Mouse (Mus musculus) cerebellum, adult 11 months (tissue): ENCODE data around the gene Ppp1r26.

ENCODE experiments used
- DNase-seq: peaks from one replicate; pipeline ENCODE4 v3.0.0; 2022

Ppp1r26 gene

DNA sequence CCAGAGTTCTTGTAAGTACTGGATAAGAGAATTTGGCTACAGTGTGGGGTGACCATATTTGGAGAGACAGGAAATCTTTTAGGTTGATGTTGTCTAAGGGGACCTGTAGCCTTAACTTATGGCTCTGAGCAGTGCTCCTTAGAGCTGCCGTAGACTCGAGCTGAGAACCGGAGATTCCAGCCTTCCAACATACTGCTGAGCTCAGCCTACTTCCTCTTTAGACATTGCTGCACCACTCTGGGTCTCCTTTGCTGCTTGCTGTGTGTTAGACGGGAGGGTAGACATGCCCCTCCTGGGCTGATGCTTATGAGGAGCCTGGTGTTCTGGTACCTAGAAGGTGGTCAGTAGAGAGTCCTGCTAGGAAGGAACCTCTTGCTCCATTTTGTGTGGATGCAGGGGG is 51.8 kb downstream of the Ppp1r26 start:
- DNase-seq = no peak

- DNase-seq = no peak
These were observed 56.4 kb downstream of the Ppp1r26 start for GRCm38 (mm10) chr2:28502987-28503386.

DNA sequence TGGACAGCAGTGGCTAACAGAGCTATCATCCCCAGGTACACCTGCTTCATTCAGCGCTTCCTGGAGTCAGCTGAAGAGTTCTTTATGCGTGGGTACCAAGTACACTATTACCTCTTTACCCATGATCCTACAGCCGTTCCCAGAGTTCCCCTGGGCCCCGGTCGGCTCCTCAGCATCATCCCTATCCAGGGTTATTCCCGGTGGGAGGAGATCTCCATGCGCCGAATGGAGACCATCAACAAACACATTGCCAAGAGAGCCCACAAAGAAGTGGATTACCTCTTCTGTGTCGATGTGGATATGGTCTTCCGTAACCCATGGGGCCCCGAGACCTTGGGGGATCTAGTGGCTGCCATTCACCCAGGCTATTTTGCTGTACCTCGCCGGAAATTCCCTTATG is 58.1 kb downstream of the Ppp1r26 start:
- DNase-seq = no peak
